Mouse (Mus musculus) lung, postnatal 36 days (tissue): ENCODE data around the gene Large2.
"Not testable (repeated sequence)": the region's sequence is repeated elsewhere in the genome, so short reads cannot be mapped to it uniquely, and the experiment has no call there.

Experiments
- DNase-seq: peaks from one replicate; pipeline ENCODE4 v3.0.0; 2022; ENCODE audit warnings: mixed read lengths

Gene Large2

GRCm38 (mm10) chr2:92374514-92374913 lies at the start of gene Large2, which contains the start of gene Pex16:
Large2 (minus strand) TSS chr2:92374869.
Pex16 (plus strand) TSS chr2:92374676.
- DNase-seq = peak; percentile 48

DNA sequence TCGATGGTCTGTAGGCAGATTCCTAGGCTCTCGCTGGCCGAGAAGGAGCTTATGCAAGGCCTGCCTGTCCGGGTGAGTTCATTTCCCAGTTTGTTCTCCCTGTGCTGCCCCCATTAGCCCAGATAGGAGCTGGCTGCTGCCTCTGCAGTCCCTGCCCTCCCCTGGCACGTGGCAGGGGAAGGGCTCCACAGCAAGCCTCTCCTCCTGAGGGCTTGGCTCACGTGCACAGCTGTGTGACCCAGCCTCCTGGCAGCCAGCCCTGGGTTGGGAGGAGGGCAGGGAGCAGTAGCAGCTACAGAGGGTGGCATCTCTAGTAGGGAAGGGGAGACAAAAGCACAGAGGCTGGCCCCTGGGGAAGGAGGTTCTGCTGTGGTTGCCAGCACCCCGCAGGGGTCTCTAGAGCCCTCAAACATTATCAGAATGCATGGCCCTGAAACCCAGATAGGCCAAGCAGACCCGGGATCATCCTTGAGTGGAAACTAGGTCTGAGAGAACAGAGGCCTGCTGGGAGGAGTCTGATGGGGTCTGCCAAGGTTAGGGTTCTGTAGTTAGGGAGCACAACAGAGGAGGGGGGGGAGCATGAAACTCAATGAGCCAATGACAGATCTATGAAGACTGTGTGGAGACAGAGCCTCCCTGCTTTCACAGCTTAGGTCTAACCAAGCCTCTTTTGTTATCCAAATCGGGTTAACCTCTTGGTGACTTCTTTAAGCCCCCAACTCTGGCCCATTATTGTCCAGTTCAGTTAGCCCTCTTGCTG lies 49.2 kb upstream of the Large2 start:
- peak; percentile 97 for DNase-seq

- DNase-seq = no peak
Observed at GRCm38 (mm10) chr2:92423156-92423555, 48.5 kb upstream of the Large2 start.

DNA sequence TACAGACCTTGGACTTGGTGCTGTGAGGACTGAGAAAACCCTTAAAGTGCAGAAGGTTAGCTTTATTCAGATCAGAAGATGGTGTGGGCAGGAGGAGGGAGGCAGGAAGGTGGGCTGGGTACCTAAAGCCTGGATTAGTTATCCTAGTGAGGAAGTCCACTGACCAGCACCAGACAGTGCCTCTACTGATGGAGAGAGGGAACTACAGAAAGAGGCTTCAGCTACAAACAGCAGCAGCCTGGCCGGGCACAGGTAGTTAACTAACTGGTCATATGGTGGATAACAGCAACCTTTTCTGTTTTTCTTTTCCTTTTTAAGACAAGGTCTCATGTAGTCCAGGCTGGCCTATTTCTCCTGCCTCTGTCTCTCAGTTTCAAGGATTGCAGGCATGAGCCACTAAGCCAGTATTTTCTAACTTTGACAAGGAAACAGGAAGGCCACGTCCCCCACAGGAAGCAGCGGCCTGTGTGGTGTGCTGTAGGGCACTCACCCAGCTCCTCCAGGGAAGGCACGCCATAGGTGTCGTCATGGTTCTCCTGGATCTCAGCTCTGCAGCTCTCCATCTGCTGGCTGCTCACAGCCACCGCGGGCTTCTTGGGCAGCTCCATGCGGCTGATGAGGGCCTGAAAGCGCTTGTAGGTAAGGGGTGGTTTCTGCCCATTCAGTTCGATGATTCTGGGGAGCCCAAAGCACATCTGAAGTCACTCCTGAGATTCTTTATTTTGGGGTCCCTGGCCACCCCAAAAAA lies 47.9 kb upstream of the Large2 start:
- no peak for DNase-seq

- DNase-seq = no peak
Observed at GRCm38 (mm10) chr2:92421723-92422387, 47.2 kb upstream of the Large2 start.

GRCm38 (mm10) chr2:92411705-92412104 lies 37.0 kb upstream of the Large2 start:
- no peak for DNase-seq

- no peak for DNase-seq
Observed at GRCm38 (mm10) chr2:92408309-92409045, 33.8 kb upstream of the Large2 start.

DNA sequence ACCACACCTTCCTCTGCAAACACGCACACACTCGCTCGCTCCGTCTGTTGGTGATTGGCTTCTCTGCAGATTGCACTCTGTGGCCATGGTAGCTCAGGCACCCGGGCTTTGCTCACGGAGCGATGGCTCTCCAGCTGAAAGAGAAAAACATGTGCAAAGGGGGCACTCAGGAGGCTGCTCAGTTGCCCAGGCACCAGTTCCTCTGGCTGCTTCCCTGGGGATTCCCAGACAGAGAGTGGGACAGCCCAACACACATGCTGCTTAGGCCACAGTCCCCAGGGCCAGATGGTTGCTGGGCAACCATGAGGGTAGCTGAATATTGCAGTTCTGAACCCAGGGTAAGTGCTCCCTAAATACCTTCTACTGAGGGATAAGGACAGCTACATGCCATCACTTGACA lies 31.0 kb upstream of the Large2 start:
- peak; percentile 44 for DNase-seq

GRCm38 (mm10) chr2:92404737-92405136 lies 30.1 kb upstream of the Large2 start:
- DNase-seq = no peak

DNA sequence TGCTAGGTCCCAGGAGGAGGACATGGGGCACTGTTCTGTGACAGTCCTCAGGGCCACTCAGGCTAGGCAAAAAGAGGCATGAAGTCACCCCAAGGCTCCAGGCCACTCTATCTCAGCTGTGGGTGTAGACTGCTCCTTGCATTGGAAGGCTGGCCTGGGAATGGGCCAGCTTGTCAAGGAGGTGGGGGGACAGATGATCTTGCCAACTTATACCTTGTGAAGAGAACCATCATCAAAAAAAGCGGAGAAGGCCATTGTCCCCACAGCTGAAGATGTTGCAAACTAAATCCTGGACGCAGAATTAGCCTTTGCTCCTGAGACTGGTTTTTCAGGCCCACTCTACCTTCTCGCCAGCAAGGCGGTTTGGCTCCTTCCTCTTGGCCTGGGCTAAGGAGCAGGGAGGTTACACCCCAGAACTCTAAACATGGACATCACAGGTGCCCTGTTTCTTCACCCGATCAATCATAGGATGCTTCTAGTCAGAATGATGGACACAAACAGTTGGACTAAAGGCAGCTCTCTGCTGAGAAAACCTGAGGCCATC lies 29.2 kb upstream of the Large2 start:
- no peak for DNase-seq

DNA sequence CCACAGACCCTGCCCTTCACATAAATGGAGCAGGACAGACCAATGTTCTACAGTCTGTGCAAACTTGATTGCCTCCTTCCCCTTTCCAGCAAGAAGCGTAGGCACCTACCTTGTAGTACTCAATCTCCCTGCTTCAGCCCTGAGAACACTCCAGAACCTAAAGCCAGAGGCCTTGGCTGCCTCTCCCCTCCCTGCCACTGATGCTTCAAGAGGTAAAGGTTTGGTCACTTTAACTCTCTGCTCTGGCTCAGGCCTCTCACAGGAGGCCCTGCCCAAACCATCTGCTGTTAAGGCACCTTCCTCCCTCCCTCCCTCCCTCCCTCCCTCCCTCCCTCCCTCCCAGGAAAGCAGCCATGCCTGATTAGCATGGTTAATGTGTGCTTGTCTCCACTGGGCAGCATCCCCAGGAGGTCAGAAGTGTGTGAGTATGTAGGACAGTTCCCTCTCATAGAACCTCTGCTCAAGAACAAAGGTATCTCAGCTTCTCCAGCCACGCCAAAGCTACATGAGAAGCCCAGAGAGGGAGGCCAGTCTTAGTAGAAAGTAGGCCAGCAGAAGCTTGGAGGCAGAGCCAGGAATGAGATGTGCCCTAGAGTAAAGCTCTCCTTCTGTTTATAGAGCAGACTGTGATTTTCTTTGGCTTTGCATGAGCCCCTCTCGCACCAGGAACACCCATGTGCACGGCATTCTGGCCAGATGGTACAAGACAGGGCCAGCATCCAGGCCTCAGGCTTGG lies 28.1 kb upstream of the Large2 start:
- DNase-seq = no peak

DNA sequence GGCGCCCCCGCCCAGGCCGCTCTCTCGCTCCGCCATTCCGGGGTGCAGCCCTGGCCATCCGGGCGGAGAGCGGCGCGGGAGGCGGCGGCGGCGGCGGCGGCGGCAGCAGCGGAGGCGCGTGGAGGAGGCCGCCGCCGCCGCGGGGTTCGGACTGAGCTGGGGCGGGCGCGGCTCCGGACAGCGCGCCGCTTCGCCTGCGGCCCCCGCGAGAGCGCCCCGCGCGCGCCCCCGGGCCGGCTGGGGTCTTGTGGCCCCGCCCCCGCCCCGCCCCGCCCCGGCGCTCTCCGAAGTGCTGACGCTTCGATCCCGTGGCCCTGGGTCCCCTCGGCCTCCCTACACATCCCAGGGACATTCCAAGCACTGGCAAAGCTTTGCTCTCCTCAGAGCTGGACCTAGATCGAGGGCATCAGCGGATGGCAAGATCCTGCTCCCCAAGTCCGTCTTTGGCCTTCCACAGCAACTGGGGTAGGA lies 26.5 kb upstream of the Large2 start, which contains the start of gene Mapk8ip1:
Gene Mapk8ip1 (minus strand): TSS at position 173 of the 471 bp plus-strand sequence.
- no peak for DNase-seq

DNA sequence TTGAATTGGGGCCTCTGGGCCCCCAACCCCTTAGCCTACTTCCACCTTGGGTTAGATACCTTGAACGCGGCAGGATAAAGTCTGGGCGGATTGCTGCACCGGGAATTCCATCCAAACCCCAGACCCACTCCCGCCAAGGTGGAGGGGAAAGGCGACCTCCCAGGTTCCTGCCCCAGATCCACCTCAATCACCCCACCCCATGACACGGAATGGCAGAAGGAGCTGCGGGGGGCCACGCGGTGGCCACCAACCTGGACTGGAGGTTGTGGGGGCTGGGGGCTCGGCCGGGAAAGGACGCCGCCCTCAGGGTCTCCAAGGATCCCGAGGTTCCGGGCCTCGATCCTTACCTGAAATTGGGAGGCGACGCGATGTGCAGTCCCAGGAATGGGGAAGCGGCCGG lies 26.0 kb upstream of the Large2 start:
- no peak for DNase-seq

GRCm38 (mm10) chr2:92399877-92400276 lies 25.2 kb upstream of the Large2 start:
- not testable (repeated sequence) for DNase-seq

GRCm38 (mm10) chr2:92397436-92397835 lies 22.8 kb upstream of the Large2 start:
- no peak for DNase-seq

- no peak for DNase-seq
Observed at GRCm38 (mm10) chr2:92395535-92395934, 20.9 kb upstream of the Large2 start.

DNA sequence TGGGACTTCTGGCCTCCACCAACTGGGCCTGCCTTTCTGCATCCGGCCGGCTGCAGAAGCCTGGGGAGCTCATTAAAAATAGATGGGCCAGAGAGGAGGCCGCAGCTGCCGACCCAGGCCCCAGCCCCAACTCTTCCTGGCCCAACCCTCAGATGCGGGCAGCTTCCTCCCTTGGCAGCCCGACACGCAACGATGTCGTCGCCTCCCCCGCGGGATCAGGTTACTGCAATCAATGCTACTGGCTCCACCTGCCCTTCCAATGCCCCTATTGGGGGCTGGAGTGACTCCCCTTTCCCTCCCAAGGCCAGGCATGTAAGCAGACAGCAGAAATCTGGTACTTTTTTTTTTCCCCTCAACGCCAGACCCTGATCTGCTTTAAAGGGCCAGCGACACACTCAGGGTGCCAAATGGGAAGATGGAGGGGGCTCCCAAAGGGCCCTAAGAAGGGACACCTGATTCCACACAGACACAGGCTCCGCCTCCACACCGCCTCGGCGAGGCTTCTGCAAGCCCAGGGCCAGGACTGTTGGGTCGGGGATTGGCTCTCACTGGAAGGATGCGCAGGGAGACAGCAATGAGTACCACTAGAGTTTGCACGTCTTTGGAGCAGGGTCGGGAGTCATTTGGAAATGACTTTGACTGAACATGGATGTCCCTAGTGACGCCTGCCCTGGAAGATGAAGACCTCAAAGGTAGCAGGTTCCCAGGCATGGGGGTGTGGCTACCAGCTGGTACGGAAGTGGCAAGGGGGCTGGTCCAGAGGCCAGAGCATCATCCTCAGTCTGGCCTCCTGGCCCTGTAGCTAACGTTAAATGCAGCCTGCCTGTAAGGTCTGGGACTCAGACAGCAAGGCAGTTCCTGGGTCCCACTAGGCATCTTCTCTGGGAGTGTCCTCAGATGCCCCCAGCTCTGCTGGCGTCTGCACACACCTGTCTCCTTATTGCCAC lies 17.9 kb upstream of the Large2 start:
- DNase-seq = no peak

DNA sequence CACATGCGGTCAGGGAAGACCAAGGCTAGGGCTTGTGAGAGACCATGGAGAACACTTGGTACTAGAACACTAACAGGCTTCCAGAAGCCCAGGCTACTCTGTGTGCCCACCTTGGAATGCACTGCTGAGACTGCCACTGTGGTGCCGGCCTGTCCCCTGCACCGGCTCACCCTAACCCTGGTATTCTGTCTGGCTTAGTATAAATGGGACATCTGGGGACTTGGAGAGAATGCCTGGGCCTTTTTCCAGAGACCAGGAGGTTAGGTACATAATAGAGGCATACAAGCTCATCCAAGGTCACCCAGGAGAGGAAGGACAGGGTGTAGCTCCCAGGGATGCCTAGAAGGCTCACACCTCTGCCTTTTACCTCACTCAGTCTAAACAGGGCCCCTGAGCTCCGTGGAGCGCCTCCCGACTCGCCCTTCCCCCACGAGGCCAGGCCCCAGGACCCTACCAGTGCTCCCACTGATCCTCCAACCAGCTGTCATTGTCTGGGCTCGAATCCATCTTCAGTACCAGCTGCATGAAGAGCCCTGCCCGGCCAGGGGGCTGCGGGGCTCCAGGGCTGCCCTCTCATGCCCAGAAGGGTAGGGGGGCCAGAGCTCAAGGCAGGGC lies 17.1 kb upstream of the Large2 start:
- no peak for DNase-seq

DNA sequence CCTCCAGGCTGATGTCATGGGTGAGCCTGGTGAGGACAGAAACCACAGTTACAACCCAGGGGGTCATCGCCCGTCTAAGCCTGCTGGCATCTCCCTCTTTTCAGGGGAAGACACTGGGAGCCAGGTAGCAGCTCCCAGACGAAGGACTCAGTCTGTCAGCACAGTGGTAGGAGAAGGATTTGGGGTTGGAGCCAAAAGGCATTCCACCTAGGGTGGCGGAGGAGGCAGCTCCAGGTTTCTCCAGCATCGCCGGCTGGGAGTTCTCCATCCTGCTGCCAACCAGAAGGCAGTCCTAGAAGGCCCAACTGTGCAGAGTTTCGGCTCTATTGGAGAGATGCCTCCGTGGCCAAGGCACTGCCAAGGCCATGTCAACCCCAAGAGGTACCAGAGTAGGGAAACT lies 16.4 kb upstream of the Large2 start:
- no peak for DNase-seq
